Mouse (Mus musculus) kidney, adult 2 months (tissue): ENCODE data around the gene Crkl.

Source experiments
- CTCF ChIP-seq: fragments of 200-500 bp; conservative IDR thresholded peaks from 2 replicates; pipeline ENCODE4 v1.5.1; 2011; ENCODE audit warnings: low read depth, mild to moderate bottlenecking, control low read depth, low read length, moderate library complexity, mixed read lengths; ENCODE audit not compliant: insufficient read depth, insufficient read length
- POLR2A ChIP-seq: fragments of 200-500 bp; IDR thresholded peaks from one replicate; pipeline ENCODE4 v1.6.1; 2011; ENCODE audit warnings: low read depth, low read length, control low read depth

- TF ChIP-seq CTCF (peak; percentile 18; the same call in 1 of the 2 replicates), POLR2A (no peak)
Observed at GRCm38 (mm10) chr16:17432576-17432975, 19.2 kb upstream of the Crkl start.
